Mouse (Mus musculus): ENCODE data around the gene Tspyl1. TPM values are rescaled to one million over a fixed set of nuclear protein-coding genes. Genes with fewer than 3 reads are reported as not detected.
"Not testable (repeated sequence)": the region's sequence is repeated elsewhere in the genome, so short reads cannot be mapped to it uniquely, and the experiment has no call there.

Gene Tspyl1
- 138 and 142 TPM in 2 replicates for polyA plus RNA-seq (2016; fragmentation: Nextera tagmentation; extraction: Ambion mirVana)

GRCm38 (mm10) chr10:34281962-34282388 is at the start of gene Tspyl1:
Gene Tspyl1, plus strand, starts transcription at chr10:34282190.
- Histone ChIP-seq H3K4me2 (replicated peaks) (peak within 1 kb of the TSS; percentile 86), H3K27ac (peak within 1 kb of the TSS; percentile 39; the same call in 1 of the 2 replicates), H3K4me1 (peaks cover 13% of the 10 kb centered on the region), H3K36me3 (no peaks in the 10 kb centered on the region; the same call in 1 of the 2 replicates), H3K27me3 (replicated peaks) (no peaks in the 10 kb centered on the region), H3K4me3 (peak within 1 kb of the TSS; percentile 96), H3K9me3 (no peaks in the 10 kb centered on the region), H3K9ac (peak within 1 kb of the TSS; percentile 97)
- peak; percentile 97 for ATAC-seq (ENCODE audit: low FRiP score, low read depth)
- under 1% methylated on average over 38 of the region's 38 CpGs for whole genome bisulfite sequencing

- Histone ChIP-seq H3K4me1 (no peaks in the 10 kb centered on the region), H3K27me3 (replicated peaks) (no peaks in the 10 kb centered on the region), H3K9ac (no peak overlapping the region), H3K36me3 (no peaks in the 10 kb centered on the region), H3K9me3 (no peaks in the 10 kb centered on the region), H3K4me3 (no peak overlapping the region), H3K27ac (no peak overlapping the region), H3K4me2 (replicated peaks) (no peak overlapping the region)
- ATAC-seq (ENCODE audit: low FRiP score, low read depth), result no peak
- WGBS, result 40% methylated on average over 1 of the region's 1 CpGs
Measured at GRCm38 (mm10) chr10:34233418-34233817, 48.6 kb upstream of the Tspyl1 start.

GRCm38 (mm10) chr10:34233931-34234745 is 47.9 kb upstream of the Tspyl1 start:
- 21% methylated on average over 2 of the region's 2 CpGs for WGBS

GRCm38 (mm10) chr10:34235384-34235783 is 46.6 kb upstream of the Tspyl1 start:
- Histone ChIP-seq H3K4me3 (no peak overlapping the region), H3K27me3 (replicated peaks) (no peaks in the 10 kb centered on the region), H3K9ac (no peak overlapping the region), H3K4me1 (no peaks in the 10 kb centered on the region), H3K36me3 (no peaks in the 10 kb centered on the region), H3K9me3 (no peaks in the 10 kb centered on the region), H3K4me2 (replicated peaks) (no peak overlapping the region), H3K27ac (no peak overlapping the region)
- 37% methylated on average over 3 of the region's 3 CpGs for WGBS
- no peak for ATAC-seq (ENCODE audit: low FRiP score, low read depth)

More at GRCm38 (mm10) chr10:34233931-34234745, 47.9 kb upstream of the Tspyl1 start:
- Histone ChIP-seq H3K9ac (no peak overlapping the region), H3K27ac (no peak overlapping the region), H3K4me1 (no peaks in the 10 kb centered on the region), H3K4me3 (no peak overlapping the region), H3K4me2 (replicated peaks) (no peak overlapping the region), H3K9me3 (no peaks in the 10 kb centered on the region), H3K36me3 (no peaks in the 10 kb centered on the region), H3K27me3 (replicated peaks) (no peaks in the 10 kb centered on the region)
- ATAC-seq (ENCODE audit: low FRiP score, low read depth), result no peak

- Histone ChIP-seq H3K4me1 (no peaks in the 10 kb centered on the region), H3K36me3 (no peaks in the 10 kb centered on the region), H3K27ac (no peak overlapping the region), H3K4me2 (replicated peaks) (no peak overlapping the region), H3K9me3 (no peaks in the 10 kb centered on the region), H3K27me3 (replicated peaks) (no peaks in the 10 kb centered on the region), H3K4me3 (no peak overlapping the region), H3K9ac (no peak overlapping the region)
- WGBS, result 91% methylated on average over 5 of the region's 5 CpGs
- no peak for ATAC-seq (ENCODE audit: low FRiP score, low read depth)
Measured at GRCm38 (mm10) chr10:34236569-34236968, 45.4 kb upstream of the Tspyl1 start.

- Histone ChIP-seq H3K36me3 (no peaks in the 10 kb centered on the region), H3K9ac (no peak overlapping the region), H3K4me2 (replicated peaks) (no peak overlapping the region), H3K4me1 (no peaks in the 10 kb centered on the region), H3K9me3 (no peaks in the 10 kb centered on the region), H3K27me3 (replicated peaks) (no peaks in the 10 kb centered on the region), H3K4me3 (no peak overlapping the region), H3K27ac (no peak overlapping the region)
- 79% methylated on average over 4 of the region's 4 CpGs for WGBS
- ATAC-seq (ENCODE audit: low FRiP score, low read depth), result no peak
Measured at GRCm38 (mm10) chr10:34238536-34238935, 43.5 kb upstream of the Tspyl1 start.

GRCm38 (mm10) chr10:34244745-34245144 is 37.2 kb upstream of the Tspyl1 start:
- no peaks in the 10 kb centered on the region for H3K27me3 ChIP-seq (replicated peaks)
- no peak overlapping the region for H3K27ac ChIP-seq
- no peak overlapping the region for H3K4me2 ChIP-seq (replicated peaks)
- H3K9ac ChIP-seq, result no peak overlapping the region
- WGBS, result 70% methylated on average over 5 of the region's 5 CpGs
- no peak for ATAC-seq (ENCODE audit: low FRiP score, low read depth)
- H3K4me3 ChIP-seq, result no peak overlapping the region
- no peaks in the 10 kb centered on the region for H3K4me1 ChIP-seq
- H3K9me3 ChIP-seq, result no peaks in the 10 kb centered on the region
- no peaks in the 10 kb centered on the region for H3K36me3 ChIP-seq

- no peak overlapping the region for H3K27ac ChIP-seq
- H3K36me3 ChIP-seq, result no peaks in the 10 kb centered on the region
- H3K4me1 ChIP-seq, result no peaks in the 10 kb centered on the region
- H3K9me3 ChIP-seq, result no peaks in the 10 kb centered on the region
- no peaks in the 10 kb centered on the region for H3K27me3 ChIP-seq (replicated peaks)
- H3K4me3 ChIP-seq, result no peak overlapping the region
- ATAC-seq (ENCODE audit: low FRiP score, low read depth), result no peak
- H3K4me2 ChIP-seq (replicated peaks), result no peak overlapping the region
- no peak overlapping the region for H3K9ac ChIP-seq
- 76% methylated on average over 2 of the region's 2 CpGs for WGBS
Measured at GRCm38 (mm10) chr10:34246106-34246505, 35.9 kb upstream of the Tspyl1 start.

GRCm38 (mm10) chr10:34247757-34248156 is 34.2 kb upstream of the Tspyl1 start:
- no peaks in the 10 kb centered on the region for H3K36me3 ChIP-seq
- no peaks in the 10 kb centered on the region for H3K4me1 ChIP-seq
- no peak overlapping the region for H3K9ac ChIP-seq
- no peaks in the 10 kb centered on the region for H3K27me3 ChIP-seq (replicated peaks)
- no peak overlapping the region for H3K27ac ChIP-seq
- WGBS, result 54% methylated on average over 3 of the region's 3 CpGs
- no peaks in the 10 kb centered on the region for H3K9me3 ChIP-seq
- no peak for ATAC-seq (ENCODE audit: low FRiP score, low read depth)
- H3K4me2 ChIP-seq (replicated peaks), result no peak overlapping the region
- no peak overlapping the region for H3K4me3 ChIP-seq

- Histone ChIP-seq H3K4me3 (no peak overlapping the region), H3K9ac (no peak overlapping the region), H3K4me2 (replicated peaks) (no peak overlapping the region), H3K27ac (no peak overlapping the region), H3K9me3 (no peaks in the 10 kb centered on the region), H3K36me3 (no peaks in the 10 kb centered on the region), H3K27me3 (replicated peaks) (no peaks in the 10 kb centered on the region), H3K4me1 (no peaks in the 10 kb centered on the region)
- no peak for ATAC-seq (ENCODE audit: low FRiP score, low read depth)
- WGBS, result 42% methylated on average over 2 of the region's 2 CpGs
Measured at GRCm38 (mm10) chr10:34249594-34249993, 32.4 kb upstream of the Tspyl1 start.

- 91% methylated on average over 9 of the region's 9 CpGs for WGBS
- not testable (repeated sequence) for H3K4me2 ChIP-seq (replicated peaks); H3K27me3 ChIP-seq (replicated peaks); ATAC-seq (ENCODE audit: low FRiP score, low read depth); H3K4me1 ChIP-seq; H3K36me3 ChIP-seq; H3K9me3 ChIP-seq; H3K4me3 ChIP-seq; H3K9ac ChIP-seq; H3K27ac ChIP-seq
Measured at GRCm38 (mm10) chr10:34252833-34253232, 29.2 kb upstream of the Tspyl1 start.

GRCm38 (mm10) chr10:34265106-34265505 is 16.9 kb upstream of the Tspyl1 start:
- no peak for ATAC-seq (ENCODE audit: low FRiP score, low read depth)
- Histone ChIP-seq H3K27ac (no peak overlapping the region), H3K9me3 (no peaks in the 10 kb centered on the region), H3K4me3 (no peak overlapping the region), H3K27me3 (replicated peaks) (no peaks in the 10 kb centered on the region), H3K36me3 (no peaks in the 10 kb centered on the region), H3K9ac (no peak overlapping the region), H3K4me2 (replicated peaks) (no peak overlapping the region), H3K4me1 (no peaks in the 10 kb centered on the region)
- WGBS, result 84% methylated on average over 4 of the region's 4 CpGs

Data from neural tube, embryonic 12.5 days (tissue).